ENCODE assay signal across 9 mouse cellular contexts in the genomic region with DNA sequence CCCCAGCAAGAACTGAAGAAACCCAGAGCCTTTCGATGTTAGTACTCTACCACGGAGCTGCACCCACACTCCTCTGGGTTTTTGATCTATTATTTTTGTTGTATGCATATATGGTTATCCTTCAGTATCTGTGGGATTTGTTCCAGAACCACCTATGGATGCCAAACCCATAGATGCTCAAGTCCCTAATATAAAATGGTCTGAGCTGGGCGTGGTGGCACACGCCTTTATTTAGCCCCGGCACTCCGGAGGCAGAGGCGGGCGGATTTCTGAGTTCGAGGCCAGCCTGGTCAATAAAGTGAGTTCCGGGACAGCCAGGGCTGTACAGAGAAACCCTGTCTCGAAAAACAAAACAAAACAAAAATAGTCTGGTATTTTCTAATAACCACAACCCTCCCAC. TPM values are rescaled to one million over a fixed set of nuclear protein-coding genes. Genes with fewer than 3 reads are reported as not detected.
A peak's percentile ranks its signal among the peaks of the same experiment; 100 is the strongest.
DNase-seq lines count a peak whose midpoint lies in the region; ATAC-seq and TF ChIP-seq lines count a peak whose summit lies in the region.
"Had no signal": no experiment of that assay in that cellular context is flagged by ENCODE, and none has a peak within 500 bp of the region (broad histone marks: within the 10 kb centered on the region; RNA-seq: fewer than 3 reads in every experiment).

No protein-coding gene starts in this region.

- WGBS in heart, embryonic 12.5 days: 59% methylated on average over 11 of the region's 11 CpGs
- 62% methylated on average over 11 of the region's 11 CpGs for WGBS in hindbrain, embryonic 14.5 days
- 63% methylated on average over 11 of the region's 11 CpGs for WGBS in midbrain, embryonic 12.5 days

- H3K9ac ChIP-seq in heart, embryonic 12.5 days: peak overlapping the region; percentile 99; the same call in 1 of the 2 replicates
- peak overlapping the region; percentile 81 for H3K9ac ChIP-seq in MEL (ENCODE audit: control insufficient read depth, low read depth, low read length, poor library complexity, severe bottlenecking)
- H3K9ac ChIP-seq in hindbrain, embryonic 14.5 days: peak overlapping the region; percentile 71
- peak overlapping the region; percentile 67 for H3K9ac ChIP-seq in midbrain, embryonic 12.5 days (replicated peaks)

- peak overlapping the region; percentile 76 for H3K4me3 ChIP-seq in heart, embryonic 12.5 days
- peak overlapping the region; percentile 41 to 55 for H3K4me3 ChIP-seq in MEL (ENCODE audit: control insufficient read depth in 1 of 2, insufficient read depth in 1 of 2, low read depth in 2 of 2, low read length in 2 of 2)
- peak overlapping the region; percentile 100 for H3K4me3 ChIP-seq in hindbrain, embryonic 14.5 days (replicated peaks; ENCODE audit: low read length)
- peak overlapping the region; percentile 94 for H3K4me3 ChIP-seq in midbrain, embryonic 12.5 days

- H3K36me3 ChIP-seq in heart, embryonic 12.5 days: peaks cover 59% of the 10 kb centered on the region
- peaks cover 14 to 17% of the 10 kb centered on the region in 2 experiments for H3K36me3 ChIP-seq in MEL (ENCODE audit: control insufficient read depth in 1 of 2, insufficient read depth in 2 of 2, low read length in 2 of 2)
- peaks cover 53% of the 10 kb centered on the region for H3K36me3 ChIP-seq in hindbrain, embryonic 14.5 days (replicated peaks; ENCODE audit: control insufficient read depth, insufficient read depth)
- peaks cover 53% of the 10 kb centered on the region for H3K36me3 ChIP-seq in midbrain, embryonic 12.5 days

- intact Hi-C loops in heart, postnatal 14 days (cut with DNase I): loop anchor here (5.0 kb wide), 1 partner anchor 365 kb away; the partner anchor contains the start of gene Eif1b

- no peak for TF ChIP-seq RAD21 in MEL (IDR thresholded peaks at IDR 0.05; ENCODE audit: low read depth, low read length)

- H3K27me3 ChIP-seq in heart, embryonic 12.5 days (replicated peaks): no peaks in the 10 kb centered on the region
- no peaks in the 10 kb centered on the region for H3K27me3 ChIP-seq in MEL (ENCODE audit: control insufficient read depth in 1 of 2, insufficient read depth in 2 of 2, low read length in 2 of 2)
- no peaks in the 10 kb centered on the region for H3K27me3 ChIP-seq in hindbrain, embryonic 14.5 days (ENCODE audit: control insufficient read depth, insufficient read depth, low read length)
- no peaks in the 10 kb centered on the region for H3K27me3 ChIP-seq in midbrain, embryonic 12.5 days

- no peaks in the 10 kb centered on the region for H3K9me3 ChIP-seq in heart, embryonic 12.5 days (replicated peaks)
- H3K9me3 ChIP-seq in MEL (replicated peaks; ENCODE audit: insufficient read depth, low read length): no peaks in the 10 kb centered on the region
- no peaks in the 10 kb centered on the region for H3K9me3 ChIP-seq in hindbrain, embryonic 14.5 days (ENCODE audit: control insufficient read depth, low read length)
- no peaks in the 10 kb centered on the region for H3K9me3 ChIP-seq in midbrain, embryonic 12.5 days

- no peak for TF ChIP-seq POLR2A in MEL (IDR thresholded peaks at IDR 0.05; ENCODE audit: control insufficient read depth in 1 of 2, insufficient read depth in 1 of 2, low read depth in 1 of 2, low read length in 2 of 2, poor library complexity in 1 of 2)

- H3K4me1 ChIP-seq in heart, embryonic 12.5 days (replicated peaks): peaks cover 18% of the 10 kb centered on the region
- H3K4me1 ChIP-seq in MEL (ENCODE audit: control insufficient read depth in 1 of 2, insufficient read depth in 2 of 2, low read length in 2 of 2): peaks cover 0 to 7% of the 10 kb centered on the region in 2 experiments; a peak in 1 of 4 replicates
- H3K4me1 ChIP-seq in hindbrain, embryonic 14.5 days (replicated peaks; ENCODE audit: control insufficient read depth, insufficient read depth, low read length): peaks cover 11% of the 10 kb centered on the region
- peaks cover 13% of the 10 kb centered on the region for H3K4me1 ChIP-seq in midbrain, embryonic 12.5 days

- DNase-seq in heart, postnatal 14 days: no peak
- peak; percentile 29 for DNase-seq in MEL (ENCODE audit: low read depth, low spot score)
- no peak for DNase-seq in hindbrain, embryonic 14.5 days (ENCODE audit: low spot score)
- no peak for DNase-seq in spleen, postnatal 36 days (ENCODE audit: low spot score in 2 of 2)
- DNase-seq in spleen, adult 12 weeks (ENCODE audit: low spot score): no peak

- peak overlapping the region; percentile 67 for H3K4me2 ChIP-seq in heart, embryonic 12.5 days
- H3K4me2 ChIP-seq in hindbrain, embryonic 14.5 days (replicated peaks): peak overlapping the region; percentile 55
- H3K4me2 ChIP-seq in midbrain, embryonic 12.5 days (replicated peaks): peak overlapping the region; percentile 61

- no peak for TF ChIP-seq EP300 in MEL (IDR thresholded peaks at IDR 0.05; ENCODE audit: low read depth in 1 of 2, low read length in 2 of 2)

- no peak for TF ChIP-seq CTCF in MEL (IDR thresholded peaks at IDR 0.05 in 2 of 3, conservative IDR thresholded peaks at IDR 0.05 in 1 of 3; ENCODE audit: control insufficient read depth in 1 of 3, insufficient read depth in 1 of 3, low read depth in 2 of 3, low read length in 3 of 3, poor library complexity in 1 of 3, severe bottlenecking in 1 of 3)

- no peak for ATAC-seq in heart, embryonic 12.5 days (ENCODE audit: insufficient number of reproducible peaks, low FRiP score)
- peak; percentile 12; the same call in 1 of the 2 replicates for ATAC-seq in hindbrain, embryonic 14.5 days (ENCODE audit: low FRiP score)
- ATAC-seq in midbrain, embryonic 12.5 days (ENCODE audit: low FRiP score, low read depth): peak; percentile 24
- no peak for ATAC-seq in megakaryocyte-erythroid progenitor cell, adult 5-6 weeks (replicated peaks; ENCODE audit: low FRiP score, low TSS enrichment, poor library complexity, severe bottlenecking)

- H3K27ac ChIP-seq in heart, embryonic 12.5 days (ENCODE audit: poor library complexity, severe bottlenecking): peak overlapping the region; percentile 83
- H3K27ac ChIP-seq in MEL (ENCODE audit: control insufficient read depth, low read depth, low read length): peak overlapping the region; percentile 64
- H3K27ac ChIP-seq in hindbrain, embryonic 14.5 days: peak overlapping the region; percentile 69
- H3K27ac ChIP-seq in midbrain, embryonic 12.5 days (replicated peaks): peak overlapping the region; percentile 79

- peaks cover 33% of the 10 kb centered on the region for H3K79me2 ChIP-seq in MEL (ENCODE audit: control insufficient read depth, insufficient read depth, low read length, poor library complexity)

RNA-seq across cellular contexts. Expression of gene Rpsa, which starts 0.6 kb away (rescaled TPM):
- 764 and 771 TPM in 2 replicates for polyA plus RNA-seq in heart, embryonic 12.5 days (2016; fragmentation: Nextera tagmentation; extraction: Ambion mirVana)
- total RNA-seq in heart, postnatal 14 days (2021): 100 to 1,000 TPM; 475 to 558 TPM
- total RNA-seq in MEL (2012; rRNA removed): 1,584 and 1,827 TPM in 2 replicates
- polyA plus RNA-seq in MEL (2012; ENCODE audit: insufficient read depth in 1 of 2, insufficient read length in 2 of 2, low read depth in 1 of 2, low replicate concordance in 2 of 2, missing spikeins in 1 of 2): 1,000 to 10,000 TPM in 1 of 2 experiments, 100 to 1,000 TPM in 1; 726 to 4,532 TPM
- 1,110 and 1,180 TPM in 2 replicates for polyA plus RNA-seq in hindbrain, embryonic 14.5 days (2014; fragmentation: Nextera tagmentation; extraction: Ambion mirVana)
- 959 and 1,005 TPM in 2 replicates for polyA plus RNA-seq in midbrain, embryonic 12.5 days (2016; fragmentation: Nextera tagmentation; extraction: Ambion mirVana)
- total RNA-seq in megakaryocyte-erythroid progenitor cell, adult 5-6 weeks (2014; fragmentation: Nextera tagmentation): 3,355 and 3,656 TPM in 2 replicates
- total RNA-seq in megakaryocyte-erythroid progenitor cell, adult 5-6 weeks (2017): 5,426 and 6,681 TPM in 2 replicates

RNA-seq across cellular contexts. Expression of gene Slc25a38, which starts 16.7 kb away (rescaled TPM):
- polyA plus RNA-seq in heart, embryonic 12.5 days (2016; fragmentation: Nextera tagmentation; extraction: Ambion mirVana): 24.9 and 26.2 TPM in 2 replicates
- 10 to 100 TPM; 12.3 to 14.0 TPM for total RNA-seq in heart, postnatal 14 days (2021)
- 76.1 and 87.6 TPM in 2 replicates for total RNA-seq in MEL (2012; rRNA removed)
- 10 to 100 TPM in 1 of 2 experiments, not detected in 1; 81.3 TPM for polyA plus RNA-seq in MEL (2012; ENCODE audit: insufficient read depth in 1 of 2, insufficient read length in 2 of 2, low read depth in 1 of 2, low replicate concordance in 2 of 2, missing spikeins in 1 of 2)
- polyA plus RNA-seq in hindbrain, embryonic 14.5 days (2014; fragmentation: Nextera tagmentation; extraction: Ambion mirVana): 38.3 and 43.0 TPM in 2 replicates
- 33.6 and 36.1 TPM in 2 replicates for polyA plus RNA-seq in midbrain, embryonic 12.5 days (2016; fragmentation: Nextera tagmentation; extraction: Ambion mirVana)
- total RNA-seq in megakaryocyte-erythroid progenitor cell, adult 5-6 weeks (2014; fragmentation: Nextera tagmentation): 80.7 and 95.7 TPM in 2 replicates
- 57.5 and 88.7 TPM in 2 replicates for total RNA-seq in megakaryocyte-erythroid progenitor cell, adult 5-6 weeks (2017)

RNA-seq across cellular contexts. Expression of gene Mobp, which starts 22.6 kb away (rescaled TPM):
- 0.12 TPM in 1 of 2 replicates, not detected in the other for polyA plus RNA-seq in heart, embryonic 12.5 days (2016; fragmentation: Nextera tagmentation; extraction: Ambion mirVana)
- total RNA-seq in heart, postnatal 14 days (2021): not detected
- not detected in 2 replicates for total RNA-seq in MEL (2012; rRNA removed)
- not detected for polyA plus RNA-seq in MEL (2012; ENCODE audit: insufficient read depth in 1 of 2, insufficient read length in 2 of 2, low read depth in 1 of 2, low replicate concordance in 2 of 2, missing spikeins in 1 of 2)
- polyA plus RNA-seq in hindbrain, embryonic 14.5 days (2014; fragmentation: Nextera tagmentation; extraction: Ambion mirVana): 0.08 and 0.15 TPM in 2 replicates
- polyA plus RNA-seq in midbrain, embryonic 12.5 days (2016; fragmentation: Nextera tagmentation; extraction: Ambion mirVana): 0.20 and 0.31 TPM in 2 replicates
- not detected in 2 replicates for total RNA-seq in megakaryocyte-erythroid progenitor cell, adult 5-6 weeks (2014; fragmentation: Nextera tagmentation)
- not detected in 2 replicates for total RNA-seq in megakaryocyte-erythroid progenitor cell, adult 5-6 weeks (2017)

RNA-seq across cellular contexts. Expression of gene Ccr8, which starts 35.0 kb away (rescaled TPM):
- polyA plus RNA-seq in heart, embryonic 12.5 days (2016; fragmentation: Nextera tagmentation; extraction: Ambion mirVana): not detected in 2 replicates
- total RNA-seq in heart, postnatal 14 days (2021): under 1 TPM in 1 of 2 experiments, not detected in 1; 0.44 TPM
- total RNA-seq in MEL (2012; rRNA removed): not detected in 2 replicates
- not detected for polyA plus RNA-seq in MEL (2012; ENCODE audit: insufficient read depth in 1 of 2, insufficient read length in 2 of 2, low read depth in 1 of 2, low replicate concordance in 2 of 2, missing spikeins in 1 of 2)
- polyA plus RNA-seq in hindbrain, embryonic 14.5 days (2014; fragmentation: Nextera tagmentation; extraction: Ambion mirVana): not detected in 2 replicates
- polyA plus RNA-seq in midbrain, embryonic 12.5 days (2016; fragmentation: Nextera tagmentation; extraction: Ambion mirVana): not detected in 2 replicates
- not detected in 2 replicates for total RNA-seq in megakaryocyte-erythroid progenitor cell, adult 5-6 weeks (2014; fragmentation: Nextera tagmentation)
- not detected in 2 replicates for total RNA-seq in megakaryocyte-erythroid progenitor cell, adult 5-6 weeks (2017)
- total RNA-seq: left cerebral cortex, postnatal 14 days had no signal

RNA-seq across cellular contexts. Expression of gene Cx3cr1, which starts 57.2 kb away (rescaled TPM):
- 4.4 and 4.9 TPM in 2 replicates for polyA plus RNA-seq in heart, embryonic 12.5 days (2016; fragmentation: Nextera tagmentation; extraction: Ambion mirVana)
- total RNA-seq in heart, postnatal 14 days (2021): 1 to 10 TPM; 3.4 TPM
- not detected in 2 replicates for total RNA-seq in MEL (2012; rRNA removed)
- polyA plus RNA-seq in MEL (2012; ENCODE audit: insufficient read depth in 1 of 2, insufficient read length in 2 of 2, low read depth in 1 of 2, low replicate concordance in 2 of 2, missing spikeins in 1 of 2): not detected
- 6.5 and 9.0 TPM in 2 replicates for polyA plus RNA-seq in hindbrain, embryonic 14.5 days (2014; fragmentation: Nextera tagmentation; extraction: Ambion mirVana)
- 7.0 and 7.7 TPM in 2 replicates for polyA plus RNA-seq in midbrain, embryonic 12.5 days (2016; fragmentation: Nextera tagmentation; extraction: Ambion mirVana)
- total RNA-seq in megakaryocyte-erythroid progenitor cell, adult 5-6 weeks (2014; fragmentation: Nextera tagmentation): 0.17 TPM in 1 of 2 replicates, not detected in the other
- 1.4 and 2.1 TPM in 2 replicates for total RNA-seq in megakaryocyte-erythroid progenitor cell, adult 5-6 weeks (2017)

Comparison
In these comparisons a context has a peak if more than half of its experiments do, and no peak if none do; other contexts are left out.
1. ATAC-seq: peak in hindbrain, embryonic 14.5 days (single experiment) and midbrain, embryonic 12.5 days (single experiment); none in heart, embryonic 12.5 days (single experiment) and megakaryocyte-erythroid progenitor cell, adult 5-6 weeks (single experiment).
2. H3K4me3 ChIP-seq: peak in every context shown above with its lines; median percentile 100 in hindbrain, embryonic 14.5 days; 94 in midbrain, embryonic 12.5 days; 76 in heart, embryonic 12.5 days; 48 in MEL.
3. Peak in every context shown above with its lines, with median percentiles within 50 percentile points of each other: H3K27ac ChIP-seq, H3K4me2 ChIP-seq and H3K9ac ChIP-seq.